Mouse (Mus musculus) A20 (cell line): Measurements from ENCODE around the gene Sox5.

Experiments
- DNase-seq: peaks from one replicate; pipeline ENCODE4 v3.0.0-alpha.2; 2011; ENCODE audit warnings: low read depth, low spot score

Gene Sox5

DNA sequence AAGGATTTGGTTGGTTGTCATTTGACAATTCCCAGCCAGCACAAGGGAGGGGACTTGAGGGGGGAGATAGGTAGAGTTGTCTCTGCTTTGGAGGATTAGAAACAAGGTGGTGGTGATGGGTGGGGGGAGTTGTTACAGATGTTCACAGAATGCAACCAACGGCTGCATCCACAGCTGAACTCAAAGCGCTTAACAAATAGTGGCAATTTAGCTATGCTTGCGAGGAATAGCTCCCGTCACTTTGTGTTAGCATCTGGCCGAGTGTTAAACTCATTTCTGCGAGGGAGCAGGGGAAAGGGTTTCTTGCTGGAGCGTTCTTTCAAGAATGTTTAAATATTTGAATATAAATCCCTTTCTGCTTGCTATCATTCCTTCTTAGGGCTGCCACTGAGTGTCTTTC is 921.7 kb downstream of the Sox5 start:
- DNase-seq = no peak

DNA sequence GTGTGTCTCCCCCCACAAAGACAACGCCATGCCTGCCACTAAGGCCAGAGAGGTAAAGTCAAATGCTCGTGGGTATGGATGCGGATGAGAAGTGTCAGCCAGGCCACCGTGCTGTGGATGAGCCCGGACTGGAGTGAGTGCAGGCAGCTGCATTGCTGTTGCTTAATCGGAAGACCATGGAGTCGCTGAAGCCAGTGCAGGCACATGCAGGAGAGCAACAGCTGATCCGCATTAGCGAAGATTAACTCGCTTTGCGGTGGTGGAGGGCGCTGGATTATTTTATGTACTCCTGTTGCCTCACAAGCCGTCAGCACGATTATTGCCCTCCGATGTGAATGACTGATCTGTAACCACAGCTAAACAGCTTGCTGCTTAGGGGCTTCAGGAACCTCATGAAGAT is 922.2 kb downstream of the Sox5 start:
- no peak for DNase-seq

DNA sequence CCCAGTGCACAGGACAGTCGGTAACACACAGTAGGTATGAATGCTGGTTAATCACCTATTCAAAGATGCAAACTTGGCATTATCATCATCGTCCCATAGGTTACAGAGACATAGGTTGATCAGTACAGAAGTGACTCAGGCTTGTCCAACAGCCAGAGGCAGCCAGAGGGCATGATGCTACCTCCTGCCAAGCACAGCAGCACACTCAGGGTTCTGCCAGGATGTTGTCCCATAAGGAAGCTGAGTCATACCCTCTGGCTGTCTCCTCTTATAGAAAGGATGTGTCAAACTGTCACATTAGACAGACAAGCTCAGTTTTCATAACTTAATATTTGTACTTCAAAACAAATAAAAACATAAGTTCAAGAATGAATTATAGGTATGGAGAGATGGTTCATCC is 923.2 kb downstream of the Sox5 start:
- no peak for DNase-seq

DNA sequence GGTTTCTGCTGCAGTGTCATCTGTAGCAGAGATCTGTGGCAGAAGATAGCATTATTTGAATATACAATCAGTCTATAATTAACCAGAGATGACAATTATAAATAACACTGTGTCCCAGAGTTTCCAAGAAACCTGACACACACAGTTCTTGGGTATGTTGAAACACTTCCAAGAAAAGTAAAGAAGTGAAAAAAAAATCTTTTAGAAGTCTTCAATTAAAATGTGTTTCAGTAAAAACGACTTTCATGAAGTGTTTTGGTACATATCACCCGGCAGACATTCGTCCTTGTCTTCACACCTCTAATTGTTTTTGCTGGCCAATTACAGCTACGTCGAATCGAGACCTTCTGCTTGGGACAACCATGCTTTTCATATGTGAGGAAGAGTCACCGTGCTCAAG is 924.4 kb downstream of the Sox5 start:
- DNase-seq = no peak

DNA sequence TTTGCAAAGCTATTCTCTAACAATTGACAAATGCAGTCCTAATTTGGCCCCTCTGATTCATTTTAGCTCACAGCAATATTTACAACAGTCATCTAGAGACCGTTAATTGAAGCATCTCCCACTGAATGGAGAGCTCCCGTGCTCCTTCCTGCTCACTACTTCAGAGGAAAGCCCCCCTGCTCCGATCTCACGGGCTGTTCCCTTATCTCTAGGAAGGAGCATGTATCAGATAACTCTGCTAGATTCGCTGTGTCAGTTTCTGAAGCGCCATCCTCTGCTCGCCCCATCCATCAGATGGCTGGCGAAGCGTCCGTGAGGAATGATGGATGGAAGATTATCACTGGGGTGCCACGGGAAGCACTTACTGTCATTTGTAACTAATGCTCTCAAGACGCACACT is 926.4 kb downstream of the Sox5 start:
- DNase-seq = no peak

DNA sequence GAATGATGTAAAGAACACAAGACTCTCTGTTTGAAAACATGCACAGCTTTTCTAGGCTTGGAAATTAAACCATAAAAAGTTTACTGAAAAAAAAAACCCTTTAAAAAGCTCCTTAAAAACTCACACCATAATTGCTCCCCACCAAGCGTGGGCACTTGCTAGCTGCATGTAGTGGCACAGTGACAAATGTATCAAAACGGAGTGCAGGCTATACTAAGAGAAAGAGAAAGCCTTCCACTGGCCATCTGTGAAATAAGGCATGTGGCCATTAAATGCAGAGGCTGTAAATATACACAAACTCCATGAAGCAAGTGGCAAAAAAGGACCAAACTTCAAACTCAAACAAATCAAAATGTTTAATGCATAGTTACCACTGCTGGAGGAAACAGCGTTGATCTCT is 927.7 kb downstream of the Sox5 start:
- DNase-seq = no peak

DNA sequence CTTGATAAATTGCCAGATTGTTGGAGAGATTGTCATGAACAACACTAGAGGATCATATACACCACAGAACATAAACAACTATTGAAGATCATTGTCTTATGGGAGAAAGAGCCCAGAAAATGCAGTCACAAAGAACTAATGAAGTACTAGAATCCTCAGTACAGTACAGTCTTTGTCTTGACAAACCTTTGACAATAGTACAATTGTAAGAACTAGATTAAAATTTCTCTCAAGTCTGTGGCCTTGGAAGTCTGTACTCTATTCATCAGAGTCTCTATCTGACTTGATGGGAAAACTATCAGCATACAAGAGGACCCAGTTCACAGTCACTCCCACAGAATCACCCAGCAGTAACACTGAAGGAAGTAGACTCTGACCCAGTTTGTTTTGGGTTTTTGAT is 936.0 kb downstream of the Sox5 start:
- no peak for DNase-seq

DNA sequence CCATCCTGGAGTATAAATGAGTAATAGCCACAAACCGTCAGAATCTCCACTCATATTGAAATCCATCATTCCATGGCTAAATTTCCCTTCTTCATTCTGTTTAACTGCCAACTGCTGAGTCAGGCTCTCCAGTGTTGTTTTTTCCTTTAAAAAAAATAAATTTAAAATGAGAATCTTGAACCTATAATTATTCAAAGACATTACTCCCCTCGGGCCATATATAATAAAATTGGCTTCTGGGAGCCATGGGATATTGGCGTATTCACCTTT is 937.1 kb downstream of the Sox5 start:
- no peak for DNase-seq

DNA sequence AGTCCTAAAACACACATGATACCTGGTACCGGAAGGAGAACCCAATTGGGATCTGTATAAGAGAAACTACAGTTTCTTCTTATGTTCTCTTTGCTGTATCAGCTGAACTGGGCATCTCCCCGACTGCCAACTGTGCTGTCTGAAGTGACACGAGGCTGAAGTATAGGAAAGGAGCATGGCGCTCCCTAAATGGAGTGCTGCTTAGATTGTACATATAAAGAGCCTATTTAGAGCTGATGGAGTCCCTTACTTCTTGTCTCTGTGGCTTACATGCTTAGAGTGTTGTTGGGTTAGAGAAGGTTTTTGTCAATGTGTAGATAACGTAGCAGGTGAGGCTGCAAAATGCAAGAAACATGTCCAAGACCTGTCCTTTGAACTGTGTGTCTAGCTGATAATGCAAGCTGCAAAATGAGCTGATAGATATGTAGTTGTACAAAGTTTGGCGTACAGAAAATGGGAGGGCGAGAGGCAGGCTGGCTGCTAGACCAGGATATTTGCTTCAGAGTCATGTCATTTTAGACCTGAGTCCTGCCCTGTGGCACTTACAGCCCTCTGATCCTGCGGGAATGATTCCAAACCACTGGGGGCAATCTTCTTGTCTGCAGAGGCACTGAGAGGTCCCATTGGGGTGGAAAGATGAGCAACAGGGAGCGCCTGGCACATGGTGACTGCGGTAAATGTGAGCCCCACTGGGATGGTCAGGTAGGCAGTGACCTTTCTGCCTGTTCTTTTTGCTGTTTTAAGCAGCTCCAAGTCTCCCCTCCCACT is 937.7 kb downstream of the Sox5 start:
- DNase-seq = no peak

DNA sequence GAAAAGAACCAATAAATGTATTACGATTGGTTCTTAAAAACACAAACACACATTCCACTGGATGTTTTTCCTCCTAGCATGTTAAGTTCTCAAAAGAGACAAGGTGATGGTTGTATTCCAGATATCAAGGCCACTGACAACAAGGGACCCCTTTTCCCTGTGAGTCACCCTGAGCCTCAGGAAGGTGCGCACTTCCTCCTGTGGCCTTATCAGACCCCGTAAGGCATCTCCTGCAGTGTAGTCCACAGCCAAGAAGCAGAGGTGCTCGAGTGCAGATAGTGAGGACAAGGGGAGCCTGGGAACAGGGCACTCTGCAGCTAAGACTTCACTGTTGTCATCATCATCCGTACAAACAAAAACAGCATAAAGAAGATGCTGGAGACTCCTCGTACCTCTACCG is 939.8 kb downstream of the Sox5 start:
- DNase-seq = no peak

DNA sequence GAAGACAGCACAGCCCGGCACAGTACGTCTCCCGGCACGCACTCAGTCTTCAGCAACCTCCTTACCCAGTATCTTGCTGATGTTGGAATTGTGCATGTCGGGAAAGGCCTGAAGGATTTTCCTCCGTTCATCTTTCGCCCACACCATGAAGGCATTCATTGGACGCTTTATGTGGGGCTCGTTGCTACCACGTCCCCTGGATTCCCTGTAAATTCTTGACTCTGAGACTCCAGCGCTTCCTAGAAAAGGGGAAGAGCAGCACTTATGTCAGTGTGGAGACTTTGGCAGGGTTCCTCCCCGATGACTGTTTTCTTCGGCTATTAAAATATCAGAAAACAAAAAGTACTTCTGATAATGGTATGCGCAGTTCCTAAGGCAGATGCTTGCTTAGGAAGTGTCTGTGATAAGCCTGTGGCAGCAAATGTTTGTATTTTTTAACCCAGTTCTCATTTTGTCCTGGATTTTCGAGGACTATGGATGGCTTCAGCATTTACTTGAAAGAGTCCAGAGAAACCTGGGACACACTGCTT is 940.6 kb downstream of the Sox5 start:
- DNase-seq = no peak

DNA sequence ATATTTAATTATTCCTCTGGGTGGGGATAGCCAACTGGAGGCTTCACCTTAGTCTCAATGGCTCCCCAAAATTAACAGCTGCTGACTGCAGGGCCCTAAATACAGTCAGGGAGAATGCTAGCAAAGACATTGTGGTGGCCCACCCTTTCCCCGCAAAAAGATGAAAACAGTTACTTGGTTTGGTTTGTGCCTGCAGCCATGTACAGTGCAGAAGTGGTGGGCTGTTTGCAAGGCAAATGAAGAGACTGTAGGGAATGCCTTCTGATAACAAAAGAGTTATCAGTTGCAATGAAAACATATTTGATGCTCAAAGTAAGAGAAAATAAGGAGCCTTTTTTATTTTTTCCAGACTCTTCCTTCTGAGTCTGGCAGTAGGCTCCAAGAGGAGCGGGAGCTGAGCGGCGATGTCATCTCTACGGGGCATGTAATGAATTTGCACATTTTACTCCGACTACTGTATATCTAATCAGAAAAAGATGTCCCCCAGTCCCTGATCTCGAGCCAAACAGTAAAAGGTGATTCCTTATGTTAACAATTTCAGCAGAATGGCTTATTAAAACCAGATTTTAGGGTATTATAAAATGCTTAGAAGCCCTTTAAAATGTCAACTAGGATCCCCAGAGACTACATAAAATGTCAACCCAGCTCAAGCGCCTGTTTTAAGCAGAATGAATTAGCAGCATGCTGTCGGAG is 943.2 kb downstream of the Sox5 start:
- DNase-seq = no peak

DNA sequence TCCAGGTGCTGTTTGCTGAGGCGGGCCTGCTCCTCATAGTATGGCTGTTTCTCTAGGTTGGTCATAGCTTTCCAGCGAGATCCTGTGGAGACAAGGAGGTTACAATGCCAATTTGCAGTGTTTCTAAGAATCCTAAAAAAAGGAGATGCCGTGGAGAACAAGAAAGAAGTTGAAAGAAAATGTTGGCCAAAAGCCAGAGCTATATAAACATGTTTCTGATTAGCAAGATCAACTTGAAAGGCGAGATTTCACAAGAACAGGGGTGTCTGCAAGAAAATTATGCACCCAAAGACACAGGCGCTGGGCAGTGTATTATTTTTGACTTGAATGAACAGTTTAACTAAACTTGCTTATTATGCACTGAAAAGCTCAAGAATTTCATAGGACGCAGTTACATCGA is 946.4 kb downstream of the Sox5 start:
- DNase-seq = no peak

DNA sequence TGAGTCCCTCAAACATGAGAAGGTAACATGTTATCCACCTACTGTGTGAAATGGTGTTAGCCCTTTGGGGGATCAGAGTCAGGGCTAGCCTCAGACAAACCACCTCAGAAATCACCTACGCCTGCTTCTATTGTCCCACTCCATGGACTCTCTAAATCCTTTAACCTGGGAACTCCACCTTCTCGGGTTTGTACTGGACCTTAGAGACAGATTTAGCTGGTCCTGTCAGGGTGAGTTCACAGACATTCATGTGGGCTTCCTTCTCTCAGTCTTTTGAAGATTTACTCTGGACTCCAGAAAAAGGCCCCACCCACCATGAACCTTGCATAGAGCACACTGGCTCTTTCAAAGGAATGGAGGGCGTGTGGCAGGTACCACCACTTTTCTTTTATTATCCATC is 947.8 kb downstream of the Sox5 start:
- no peak for DNase-seq

DNA sequence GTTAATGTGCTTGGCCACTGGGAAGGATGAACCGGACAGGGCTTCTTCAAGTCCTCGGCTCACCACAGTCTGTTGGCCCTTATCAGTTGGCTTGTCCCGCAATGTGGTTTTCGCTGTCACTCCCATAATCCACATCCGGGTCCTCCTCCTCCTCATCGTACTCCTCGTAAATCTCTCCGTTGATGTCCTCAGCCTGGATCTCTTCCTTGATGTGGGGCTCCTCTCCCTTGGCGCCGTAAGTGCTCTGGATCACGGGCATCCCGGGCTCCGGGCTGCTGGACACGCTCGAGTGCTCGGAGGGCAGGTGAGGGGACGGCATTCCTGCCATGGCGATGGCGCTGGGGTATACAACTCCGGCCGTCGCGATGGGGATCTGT is 948.6 kb downstream of the Sox5 start:
- no peak for DNase-seq

DNA sequence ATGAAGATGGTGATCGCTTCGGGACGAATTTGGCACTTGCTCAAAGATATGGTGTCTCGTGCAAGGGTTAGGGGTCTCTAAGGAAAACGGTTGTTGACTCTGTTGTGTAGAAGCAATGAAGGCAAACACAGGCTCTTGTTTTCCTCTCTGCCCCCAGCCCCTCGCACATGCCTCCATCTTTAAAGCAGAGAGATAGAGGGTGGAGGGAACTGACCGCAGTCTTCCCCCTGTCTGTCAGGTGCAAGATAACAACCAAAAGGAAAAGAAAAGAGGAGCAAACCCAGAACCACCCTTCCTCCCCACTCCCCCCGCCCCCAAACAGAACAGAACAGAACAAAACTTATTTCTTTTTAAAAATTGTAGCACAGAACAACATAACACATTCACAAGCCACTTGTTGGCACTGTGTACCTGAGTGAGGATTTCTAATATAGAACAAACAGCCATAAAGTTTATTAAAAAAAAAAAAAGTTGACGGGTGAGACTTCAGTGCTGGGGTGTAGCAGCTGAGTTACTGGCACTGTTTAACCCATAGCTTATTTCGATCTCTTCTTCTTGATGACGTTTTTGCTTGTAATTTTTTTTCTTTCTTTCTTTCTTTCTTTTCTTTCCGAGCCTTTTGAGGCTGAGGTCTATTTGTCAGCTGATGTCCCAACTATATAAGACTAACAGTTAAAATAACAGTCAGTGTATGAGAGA is 949.1 kb downstream of the Sox5 start:
- no peak for DNase-seq

DNA sequence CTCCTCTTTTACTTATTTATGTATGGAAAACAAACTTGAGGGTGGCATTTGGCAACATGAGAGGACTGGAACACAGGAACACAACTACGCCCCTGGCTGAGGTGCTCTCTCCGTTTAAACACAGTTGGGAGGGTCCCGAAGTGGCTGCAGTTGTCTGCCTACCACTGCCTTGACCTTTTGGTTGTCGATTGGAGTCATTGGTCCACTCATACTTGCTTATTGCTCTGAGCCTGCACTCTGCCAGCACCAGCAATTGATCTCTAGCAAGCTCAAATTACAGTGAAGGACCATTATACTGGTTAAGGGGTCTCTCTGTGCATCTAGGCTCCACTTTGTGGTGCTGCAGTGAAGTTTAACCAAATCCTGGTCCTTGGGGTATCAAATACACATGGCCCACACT is 950.5 kb downstream of the Sox5 start:
- no peak for DNase-seq

DNA sequence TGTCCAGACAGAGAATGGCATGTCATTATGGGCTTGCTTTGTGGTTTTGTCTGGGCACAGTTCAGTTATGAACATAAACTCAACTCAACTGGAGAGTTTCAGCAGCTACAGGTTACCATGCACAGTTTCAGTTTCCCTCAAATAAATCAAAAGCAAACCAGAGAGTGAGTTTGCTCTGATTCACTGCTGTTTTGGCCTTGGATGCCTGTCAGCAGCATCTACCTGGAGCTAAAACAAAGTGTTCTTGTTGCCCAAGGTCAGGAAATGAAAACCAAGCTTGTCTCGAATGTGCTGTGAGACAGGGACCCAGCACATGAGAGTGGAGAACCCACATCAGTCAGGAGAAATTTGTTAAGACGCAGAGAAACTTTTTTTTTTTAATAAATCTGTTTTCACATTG is 951.6 kb downstream of the Sox5 start:
- no peak for DNase-seq

DNA sequence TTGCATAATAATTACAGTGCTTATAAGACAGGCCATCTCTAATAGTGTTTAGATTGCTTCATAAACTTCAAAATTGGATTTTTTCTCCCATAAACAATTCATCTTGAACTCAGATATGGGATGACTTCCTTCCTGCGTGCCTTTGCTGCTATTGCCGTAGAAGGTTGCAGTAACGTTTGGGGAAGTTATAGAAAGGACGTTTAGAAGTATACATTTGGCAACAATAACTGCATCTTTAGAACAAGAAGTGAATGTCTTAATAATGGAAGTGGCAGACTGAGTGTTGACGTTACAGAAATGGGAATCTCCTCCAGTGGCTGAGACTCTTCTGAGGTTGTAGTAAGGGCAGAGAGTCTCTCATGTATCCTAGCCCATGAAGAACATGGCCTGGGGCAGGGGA is 955.0 kb downstream of the Sox5 start:
- DNase-seq = no peak

DNA sequence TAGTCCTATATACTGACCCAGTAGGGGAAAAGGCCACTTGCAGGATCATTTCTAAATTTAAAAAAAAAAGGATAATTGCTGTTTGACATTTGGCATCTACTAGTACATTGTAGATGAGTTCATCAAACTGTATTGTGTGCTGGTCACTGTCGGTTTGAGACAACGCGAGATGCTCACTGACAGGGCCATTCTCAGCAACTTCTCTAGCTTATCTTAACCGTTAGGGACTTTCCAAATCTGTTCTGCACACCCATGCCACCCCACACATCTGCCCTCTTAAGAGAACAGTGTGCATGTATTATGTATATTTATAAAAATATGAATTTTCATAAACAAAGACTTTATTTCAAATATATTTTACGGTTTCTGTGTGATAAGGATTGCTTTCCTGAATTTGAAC is 955.8 kb downstream of the Sox5 start:
- no peak for DNase-seq

DNA sequence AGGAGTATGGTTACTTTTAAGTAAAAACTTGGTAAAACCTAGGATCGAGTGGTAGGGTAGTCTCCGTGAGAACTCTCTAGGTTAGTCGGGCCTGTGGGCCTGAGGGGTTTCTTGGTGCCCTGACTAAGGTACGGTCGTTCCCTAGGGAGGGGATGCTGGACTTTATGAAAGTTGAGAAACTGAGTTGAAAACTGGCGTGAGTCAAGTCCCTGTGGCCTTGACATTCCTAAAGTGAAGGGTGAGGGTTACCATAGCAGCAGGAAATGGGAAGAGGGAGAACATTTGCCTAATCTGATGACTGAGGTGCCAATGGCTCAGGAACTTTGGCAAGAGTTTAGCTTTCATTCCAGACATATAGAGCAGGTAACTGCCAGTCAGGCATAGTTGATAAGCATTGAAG is 956.7 kb downstream of the Sox5 start:
- no peak for DNase-seq

DNA sequence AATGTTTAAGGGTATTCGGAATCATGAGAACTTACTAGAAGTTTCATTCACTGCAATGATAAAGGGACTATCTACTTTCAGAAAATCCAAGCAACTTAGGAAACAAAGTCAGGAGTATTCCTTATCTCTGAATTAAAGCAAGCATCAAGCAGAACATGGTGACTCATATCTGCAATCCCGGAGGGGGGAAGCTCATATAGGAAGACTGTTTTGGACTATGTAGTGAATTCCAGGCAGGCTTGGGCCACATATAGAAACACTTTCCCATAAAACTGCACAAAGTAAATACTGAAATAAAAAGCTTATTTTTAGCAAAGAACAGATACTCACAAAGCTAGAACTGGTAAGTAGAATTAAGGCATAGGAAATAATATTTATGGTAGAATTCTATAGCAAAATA is 993.3 kb downstream of the Sox5 start:
- DNase-seq = no peak

DNA sequence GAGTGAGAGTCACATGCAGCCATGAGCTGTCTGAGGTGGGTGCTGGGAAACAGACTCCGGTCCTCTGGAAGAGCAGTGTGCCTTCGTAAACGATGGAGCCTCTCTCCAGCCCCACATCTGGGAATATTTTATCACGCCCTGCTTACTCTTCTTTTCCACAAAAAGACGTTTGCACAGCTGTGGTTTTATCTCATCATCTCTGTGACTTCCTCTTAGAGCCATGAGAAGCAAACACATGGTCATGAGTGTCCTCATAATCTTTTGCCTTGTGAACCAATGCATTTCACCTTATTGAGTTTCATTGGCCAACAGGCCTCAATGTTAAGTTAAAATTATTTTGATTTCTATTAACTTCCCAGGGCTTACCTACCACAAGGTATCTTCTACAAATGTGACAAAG is 994.4 kb downstream of the Sox5 start:
- DNase-seq = no peak
